Mouse (Mus musculus): Measurements from ENCODE around the gene Zfp280b. TPM values are rescaled to one million over a fixed set of nuclear protein-coding genes. Genes with fewer than 3 reads are reported as not detected.

The Zfp280b gene
- polyA plus RNA-seq, 1 experiment from 2014 or later = 12.2 TPM

DNA sequence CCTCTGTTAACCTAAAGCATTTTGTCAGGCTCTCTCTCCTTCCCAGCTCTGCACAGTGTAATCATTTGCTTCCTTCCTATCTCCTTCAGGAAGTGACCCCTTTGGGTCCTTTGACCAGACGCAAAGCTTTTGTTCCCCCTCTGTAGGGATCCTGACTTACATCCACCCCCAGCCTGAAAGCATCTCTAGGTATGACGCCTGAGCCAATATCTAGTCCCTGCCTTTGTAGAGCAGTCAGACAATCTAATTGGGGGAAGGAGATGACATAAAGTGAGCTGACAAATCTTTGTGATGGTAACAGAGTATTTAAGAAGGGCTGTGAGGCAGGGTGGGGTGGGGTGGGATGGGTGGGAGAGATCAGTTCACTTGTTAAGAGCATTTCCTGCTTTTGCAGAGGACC, 29.8 kb upstream of the Zfp280b start:
- WGBS = 36% methylated on average over 2 of the region's 2 CpGs
- Histone ChIP-seq H3K9me3 (replicated peaks; ENCODE audit: control insufficient read depth, low read length) (no peaks in the 10 kb centered on the region), H3K4me1 (ENCODE audit: control insufficient read depth, insufficient read depth, low read length) (peaks cover 10% of the 10 kb centered on the region; the same call in 1 of the 2 replicates), H3K4me3 (ENCODE audit: low read depth, low read length) (no peak overlapping the region), H3K36me3 (ENCODE audit: control insufficient read depth, insufficient read depth, low read length) (no peaks in the 10 kb centered on the region), H3K27ac (ENCODE audit: low read depth, low read length) (no peak overlapping the region), H3K4me2 (ENCODE audit: low read length) (no peak overlapping the region), H3K27me3 (replicated peaks; ENCODE audit: control insufficient read depth, insufficient read depth, low read length) (no peaks in the 10 kb centered on the region), H3K9ac (ENCODE audit: low read length) (no peak overlapping the region)
- ATAC-seq = no peak
- no peak for DNase-seq (ENCODE audit: low spot score)

- ATAC-seq (no peak), DNase-seq (ENCODE audit: low spot score) (no peak)
- Histone ChIP-seq H3K27me3 (replicated peaks; ENCODE audit: control insufficient read depth, insufficient read depth, low read length) (no peaks in the 10 kb centered on the region), H3K36me3 (ENCODE audit: control insufficient read depth, insufficient read depth, low read length) (no peaks in the 10 kb centered on the region), H3K9me3 (replicated peaks; ENCODE audit: control insufficient read depth, low read length) (no peaks in the 10 kb centered on the region), H3K4me3 (ENCODE audit: low read depth, low read length) (no peak overlapping the region), H3K4me2 (ENCODE audit: low read length) (no peak overlapping the region), H3K27ac (ENCODE audit: low read depth, low read length) (no peak overlapping the region), H3K9ac (ENCODE audit: low read length) (no peak overlapping the region), H3K4me1 (ENCODE audit: control insufficient read depth, insufficient read depth, low read length) (peaks cover 10% of the 10 kb centered on the region; the same call in 1 of the 2 replicates)
- WGBS = 93% methylated on average over 2 of the region's 2 CpGs
These were observed 29.2 kb upstream of the Zfp280b start for GRCm38 (mm10) chr10:76003221-76003620.

DNA sequence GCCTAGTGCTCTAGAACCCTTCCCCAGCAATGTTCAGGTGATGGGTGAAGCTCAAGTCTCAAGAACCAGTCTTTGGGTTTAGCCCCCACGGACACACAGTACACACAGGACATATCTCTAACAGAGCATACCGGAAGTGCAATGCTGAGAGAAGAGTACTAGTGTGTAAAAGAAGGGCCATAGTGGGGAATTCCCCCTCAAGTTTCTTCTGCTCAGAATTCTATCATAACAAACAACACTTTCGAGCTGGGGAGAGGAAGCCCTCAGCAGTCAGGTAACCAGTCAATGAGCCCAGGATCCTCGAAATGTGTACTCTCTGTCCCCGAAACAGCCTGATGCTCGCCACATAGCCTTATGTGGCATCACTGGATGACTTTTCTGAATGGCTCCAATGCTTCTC, 26.1 kb upstream of the Zfp280b start:
- no peaks in the 10 kb centered on the region for H3K36me3 ChIP-seq (ENCODE audit: control insufficient read depth, insufficient read depth, low read length)
- no peaks in the 10 kb centered on the region for H3K9me3 ChIP-seq (replicated peaks; ENCODE audit: control insufficient read depth, low read length)
- H3K27me3 ChIP-seq (replicated peaks; ENCODE audit: control insufficient read depth, insufficient read depth, low read length) = no peaks in the 10 kb centered on the region
- no peak overlapping the region for H3K4me3 ChIP-seq (ENCODE audit: low read depth, low read length)
- H3K4me1 ChIP-seq (ENCODE audit: control insufficient read depth, insufficient read depth, low read length) = peaks cover 10% of the 10 kb centered on the region; the same call in 1 of the 2 replicates
- no peak overlapping the region for H3K9ac ChIP-seq (ENCODE audit: low read length)
- no peak overlapping the region for H3K27ac ChIP-seq (ENCODE audit: low read depth, low read length)
- H3K4me2 ChIP-seq (ENCODE audit: low read length) = no peak overlapping the region
- WGBS = 80% methylated on average over 6 of the region's 6 CpGs
- DNase-seq (ENCODE audit: low spot score) (no peak), ATAC-seq (no peak)

GRCm38 (mm10) chr10:76009812-76010211, 22.6 kb upstream of the Zfp280b start:
- Histone ChIP-seq H3K4me3 (ENCODE audit: low read depth, low read length) (no peak overlapping the region), H3K9me3 (replicated peaks; ENCODE audit: control insufficient read depth, low read length) (no peaks in the 10 kb centered on the region), H3K9ac (ENCODE audit: low read length) (no peak overlapping the region), H3K27me3 (replicated peaks; ENCODE audit: control insufficient read depth, insufficient read depth, low read length) (no peaks in the 10 kb centered on the region), H3K27ac (ENCODE audit: low read depth, low read length) (no peak overlapping the region), H3K4me2 (ENCODE audit: low read length) (no peak overlapping the region), H3K4me1 (ENCODE audit: control insufficient read depth, insufficient read depth, low read length) (no peaks in the 10 kb centered on the region), H3K36me3 (ENCODE audit: control insufficient read depth, insufficient read depth, low read length) (no peaks in the 10 kb centered on the region)
- ATAC-seq (no peak), DNase-seq (ENCODE audit: low spot score) (no peak)
- 86% methylated on average over 3 of the region's 3 CpGs for WGBS

- Histone ChIP-seq H3K4me3 (ENCODE audit: low read depth, low read length) (no peak overlapping the region), H3K36me3 (ENCODE audit: control insufficient read depth, insufficient read depth, low read length) (no peaks in the 10 kb centered on the region), H3K27me3 (replicated peaks; ENCODE audit: control insufficient read depth, insufficient read depth, low read length) (no peaks in the 10 kb centered on the region), H3K9me3 (replicated peaks; ENCODE audit: control insufficient read depth, low read length) (no peaks in the 10 kb centered on the region), H3K9ac (ENCODE audit: low read length) (no peak overlapping the region), H3K27ac (ENCODE audit: low read depth, low read length) (no peak overlapping the region), H3K4me2 (ENCODE audit: low read length) (no peak overlapping the region), H3K4me1 (ENCODE audit: control insufficient read depth, insufficient read depth, low read length) (no peaks in the 10 kb centered on the region)
- DNase-seq (ENCODE audit: low spot score) (no peak), ATAC-seq (no peak)
- 80% methylated on average over 6 of the region's 6 CpGs for WGBS
These were observed 19.5 kb upstream of the Zfp280b start for GRCm38 (mm10) chr10:76012922-76013321.

GRCm38 (mm10) chr10:76016886-76017285, 15.6 kb upstream of the Zfp280b start:
- no peak overlapping the region for H3K4me3 ChIP-seq (ENCODE audit: low read depth, low read length)
- no peaks in the 10 kb centered on the region for H3K36me3 ChIP-seq (ENCODE audit: control insufficient read depth, insufficient read depth, low read length)
- 0 out of 2 replicates have a peak, but pooled peaks cover 3% of the 10 kb centered on the region for H3K9me3 ChIP-seq (replicated peaks; ENCODE audit: control insufficient read depth, low read length)
- no peak for DNase-seq (ENCODE audit: low spot score)
- no peak for ATAC-seq
- H3K27ac ChIP-seq (ENCODE audit: low read depth, low read length) = no peak overlapping the region
- no peak overlapping the region for H3K4me2 ChIP-seq (ENCODE audit: low read length)
- no peaks in the 10 kb centered on the region for H3K27me3 ChIP-seq (replicated peaks; ENCODE audit: control insufficient read depth, insufficient read depth, low read length)
- WGBS = 94% methylated on average over 3 of the region's 3 CpGs
- no peaks in the 10 kb centered on the region for H3K4me1 ChIP-seq (ENCODE audit: control insufficient read depth, insufficient read depth, low read length)
- no peak overlapping the region for H3K9ac ChIP-seq (ENCODE audit: low read length)

- ATAC-seq = no peak
- 85% methylated on average over 3 of the region's 3 CpGs for WGBS
- H3K36me3 ChIP-seq (ENCODE audit: control insufficient read depth, insufficient read depth, low read length) = no peaks in the 10 kb centered on the region
These were observed 10.7 kb upstream of the Zfp280b start for GRCm38 (mm10) chr10:76021728-76022127.

DNA sequence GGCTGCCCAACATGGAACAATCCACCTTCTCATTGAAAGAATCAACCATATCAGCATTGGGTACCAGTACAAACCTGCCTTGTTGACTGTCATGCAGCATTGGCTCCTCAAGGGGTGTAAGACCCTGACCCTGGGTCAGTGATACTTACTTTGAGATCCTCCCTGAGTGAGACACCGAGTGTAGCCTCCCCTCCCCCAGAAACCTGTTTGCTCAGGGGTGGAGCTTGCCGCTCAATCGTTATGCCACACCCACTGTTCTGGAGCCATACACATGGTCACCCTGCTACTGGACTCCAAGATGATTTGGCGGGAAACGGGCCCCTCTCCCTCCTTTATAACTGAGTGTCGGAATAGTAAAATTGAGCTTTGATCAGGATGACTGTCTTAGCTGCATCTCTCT, 8.5 kb upstream of the Zfp280b start:
- Histone ChIP-seq H3K27me3 (replicated peaks; ENCODE audit: control insufficient read depth, insufficient read depth, low read length) (no peaks in the 10 kb centered on the region), H3K36me3 (ENCODE audit: control insufficient read depth, insufficient read depth, low read length) (no peaks in the 10 kb centered on the region), H3K9ac (ENCODE audit: low read length) (no peak overlapping the region), H3K4me3 (ENCODE audit: low read depth, low read length) (no peak overlapping the region), H3K4me2 (ENCODE audit: low read length) (no peak overlapping the region), H3K9me3 (replicated peaks; ENCODE audit: control insufficient read depth, low read length) (0 out of 2 replicates have a peak, but pooled peaks cover 3% of the 10 kb centered on the region), H3K4me1 (ENCODE audit: control insufficient read depth, insufficient read depth, low read length) (no peaks in the 10 kb centered on the region), H3K27ac (ENCODE audit: low read depth, low read length) (no peak overlapping the region)
- ATAC-seq (no peak), DNase-seq (ENCODE audit: low spot score) (no peak)
- WGBS = 96% methylated on average over 6 of the region's 6 CpGs

More at GRCm38 (mm10) chr10:76021728-76022127, 10.7 kb upstream of the Zfp280b start:
- no peak overlapping the region for H3K4me2 ChIP-seq (ENCODE audit: low read length)
- no peaks in the 10 kb centered on the region for H3K4me1 ChIP-seq (ENCODE audit: control insufficient read depth, insufficient read depth, low read length)
- H3K4me3 ChIP-seq (ENCODE audit: low read depth, low read length) = no peak overlapping the region
- no peak overlapping the region for H3K27ac ChIP-seq (ENCODE audit: low read depth, low read length)
- no peak overlapping the region for H3K9ac ChIP-seq (ENCODE audit: low read length)
- H3K9me3 ChIP-seq (replicated peaks; ENCODE audit: control insufficient read depth, low read length) = 0 out of 2 replicates have a peak, but pooled peaks cover 3% of the 10 kb centered on the region
- DNase-seq (ENCODE audit: low spot score) = no peak
- no peaks in the 10 kb centered on the region for H3K27me3 ChIP-seq (replicated peaks; ENCODE audit: control insufficient read depth, insufficient read depth, low read length)

GRCm38 (mm10) chr10:76025470-76026190, 6.8 kb upstream of the Zfp280b start:
- Histone ChIP-seq H3K36me3 (ENCODE audit: control insufficient read depth, insufficient read depth, low read length) (no peaks in the 10 kb centered on the region), H3K27ac (ENCODE audit: low read depth, low read length) (no peak overlapping the region), H3K27me3 (replicated peaks; ENCODE audit: control insufficient read depth, insufficient read depth, low read length) (no peaks in the 10 kb centered on the region), H3K4me3 (ENCODE audit: low read depth, low read length) (no peak overlapping the region), H3K4me2 (ENCODE audit: low read length) (no peak overlapping the region), H3K9me3 (replicated peaks; ENCODE audit: control insufficient read depth, low read length) (no peaks in the 10 kb centered on the region), H3K4me1 (ENCODE audit: control insufficient read depth, insufficient read depth, low read length) (no peaks in the 10 kb centered on the region), H3K9ac (ENCODE audit: low read length) (no peak overlapping the region)
- no peak for ATAC-seq
- DNase-seq (ENCODE audit: low spot score) = no peak
- WGBS = 92% methylated on average over 10 of the region's 10 CpGs
